Mouse (Mus musculus) cerebellum, postnatal 36 days (tissue): ENCODE data around the gene Smarcad1.
A peak's percentile ranks its signal among the peaks of the same experiment; 100 is the strongest.
"Not testable (repeated sequence)": the region's sequence is repeated elsewhere in the genome, so short reads cannot be mapped to it uniquely, and the experiment has no call there.

ENCODE experiments used
- DNase-seq, 2 experiments: peaks; one replicate each; pipeline ENCODE4 v3.0.0; 2021 to 2022; ENCODE audit warnings: mixed read lengths in 2 of 2

Smarcad1 gene

DNA sequence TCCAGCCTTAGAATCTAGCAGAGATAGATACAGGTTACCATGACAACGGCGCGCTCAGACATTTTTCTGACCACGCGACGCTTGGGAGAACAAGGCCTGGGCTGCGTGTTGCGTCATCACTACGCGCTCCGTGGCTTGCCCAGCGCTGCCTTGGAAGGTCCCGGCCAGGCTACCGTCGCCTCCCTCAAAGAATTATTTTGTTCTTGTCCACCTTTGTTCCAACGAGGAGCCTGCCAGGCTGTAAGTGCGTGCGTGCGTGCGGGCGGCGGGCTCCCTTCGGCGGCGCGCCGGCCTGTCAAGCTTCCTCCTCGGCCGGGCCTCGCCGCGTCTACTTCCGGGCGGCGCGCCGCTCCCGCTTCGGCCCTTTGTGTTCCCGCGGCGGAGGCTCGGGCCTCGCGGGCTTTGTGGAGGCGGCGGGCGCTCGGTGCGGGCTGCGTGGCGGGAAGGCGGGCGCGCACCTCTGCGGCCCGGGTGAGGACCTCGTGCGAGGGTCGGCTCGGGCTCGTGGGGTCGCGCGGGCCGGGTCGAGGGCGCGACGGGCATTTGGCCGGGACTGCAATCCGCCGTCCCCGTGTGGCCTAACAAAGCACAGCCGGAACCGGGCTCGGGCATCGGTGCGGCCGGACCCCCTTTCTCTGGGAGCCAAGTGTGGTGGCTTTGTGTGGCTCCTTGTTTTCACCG, at the start of gene Smarcad1:
TSS of gene Smarcad1 (plus strand) at position 93 of the 681 bp plus-strand sequence.
- DNase-seq: peak; percentile 92 to 95

DNA sequence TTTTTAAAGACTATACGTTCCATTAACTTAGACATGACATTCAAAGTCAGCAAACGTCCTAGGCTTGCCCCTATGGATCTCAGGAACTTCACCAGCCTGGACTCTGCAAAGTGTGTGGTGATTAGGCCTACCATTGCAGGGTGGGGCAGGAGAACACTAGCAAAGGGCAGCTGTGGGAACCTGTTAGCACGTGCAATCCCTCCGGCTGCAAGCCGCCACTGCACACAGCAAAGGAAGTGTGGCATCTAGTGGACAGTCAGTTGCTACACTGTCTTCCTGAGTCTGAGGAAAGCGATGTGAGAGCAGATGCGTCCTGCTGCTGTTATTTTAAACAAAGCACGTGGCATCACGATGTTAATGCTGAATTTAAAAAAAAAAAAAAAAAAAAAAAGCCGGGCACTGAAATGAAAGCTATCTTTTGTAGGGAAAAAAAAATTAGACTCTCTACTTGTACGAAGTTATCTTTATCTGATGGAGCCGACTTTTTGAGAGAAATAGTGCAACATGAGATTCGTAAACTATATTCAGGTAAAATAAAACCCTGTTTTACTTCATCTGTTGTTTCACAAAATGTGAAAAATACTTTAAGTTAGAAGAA, 45.5 kb upstream of the Smarcad1 start:
- DNase-seq: no peak

GRCm38 (mm10) chr6:64997805-64998204, 44.6 kb upstream of the Smarcad1 start:
- no peak for DNase-seq

- DNase-seq: peak; percentile 3
These were observed 41.6 kb upstream of the Smarcad1 start for GRCm38 (mm10) chr6:65000757-65001156.

DNA sequence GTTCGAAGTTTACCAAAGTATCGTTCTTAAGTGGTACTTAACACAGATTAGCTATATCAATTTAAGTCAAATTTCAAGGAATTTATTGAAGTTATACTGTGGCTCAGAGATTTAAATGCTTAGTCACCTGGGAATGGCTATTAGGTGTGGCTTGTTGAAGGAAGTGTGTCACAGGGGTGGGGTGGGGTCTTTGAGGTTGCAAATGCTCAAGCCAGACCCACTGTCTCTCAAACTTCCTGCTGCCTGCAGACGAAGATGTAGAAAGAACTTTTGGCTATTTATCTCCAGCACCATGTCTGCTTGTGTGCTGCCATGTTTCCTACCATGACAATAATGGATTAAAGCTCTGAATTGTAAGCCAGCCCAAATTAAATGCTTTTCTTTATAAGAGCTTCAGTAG, 40.2 kb upstream of the Smarcad1 start:
- DNase-seq: no peak

DNA sequence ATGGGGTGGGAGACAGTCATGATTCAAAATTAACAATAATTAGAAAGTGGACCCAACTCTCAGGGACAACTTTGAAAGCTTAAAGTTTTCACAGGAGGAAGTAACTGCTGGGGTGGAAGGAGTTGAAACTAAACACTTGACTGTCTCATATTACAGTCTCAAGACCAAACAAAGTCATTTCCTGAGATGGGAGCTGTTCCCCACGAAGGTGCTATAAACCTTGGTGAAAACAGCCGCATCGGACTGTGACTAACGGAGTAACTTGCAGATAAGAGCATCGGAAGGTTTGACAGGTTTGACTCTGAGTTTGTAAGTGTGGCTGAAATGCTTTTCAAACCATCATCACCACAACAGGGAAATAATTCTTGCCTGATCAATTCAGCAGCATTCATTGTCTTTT, 33.5 kb upstream of the Smarcad1 start:
- DNase-seq: no peak

- DNase-seq: no peak
These were observed 30.9 kb upstream of the Smarcad1 start for GRCm38 (mm10) chr6:65011444-65011990.

DNA sequence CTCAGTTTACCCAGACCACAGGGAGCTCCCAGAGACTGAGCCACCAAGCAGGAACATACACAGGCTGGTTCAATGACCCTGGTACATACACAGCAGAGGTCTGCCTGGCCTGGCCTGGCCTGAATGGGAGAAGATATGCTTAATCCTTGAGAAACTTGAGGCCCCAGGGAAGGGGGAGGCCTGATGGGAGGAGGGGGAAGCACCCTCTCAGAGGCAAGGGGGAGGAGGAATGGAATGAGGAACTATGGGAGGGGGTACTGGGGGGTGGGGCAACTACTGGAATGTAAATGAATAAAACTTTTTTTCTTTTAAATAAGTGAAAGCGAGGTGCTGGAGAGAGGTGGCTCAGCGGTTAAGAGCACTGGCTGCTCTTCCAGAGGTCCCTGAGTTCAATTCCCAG, 30.2 kb upstream of the Smarcad1 start:
- no peak for DNase-seq

DNA sequence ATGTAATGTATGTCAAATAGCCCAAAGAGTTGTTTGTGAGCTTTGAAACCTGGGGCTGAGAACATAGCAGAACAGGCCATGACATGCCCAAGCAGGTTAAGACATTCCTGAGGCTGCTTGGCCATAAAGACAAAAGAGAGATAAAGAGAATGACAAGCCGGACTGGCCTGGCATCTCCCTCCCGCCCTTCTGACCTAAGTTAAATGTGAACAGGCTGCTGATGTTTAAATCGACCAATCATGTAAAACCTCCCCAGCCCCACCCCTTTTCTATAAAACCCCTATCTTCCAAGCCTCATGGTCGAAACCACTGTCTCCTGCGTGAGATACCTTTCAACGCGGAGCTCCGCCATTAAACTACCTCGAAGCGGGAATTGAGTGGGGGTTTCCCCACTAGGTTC, 24.8 kb upstream of the Smarcad1 start:
- no peak for DNase-seq

- DNase-seq: not testable (repeated sequence)
These were observed 23.4 kb upstream of the Smarcad1 start for GRCm38 (mm10) chr6:65018966-65019365.

GRCm38 (mm10) chr6:65021883-65022282, 20.5 kb upstream of the Smarcad1 start:
- DNase-seq: no peak

DNA sequence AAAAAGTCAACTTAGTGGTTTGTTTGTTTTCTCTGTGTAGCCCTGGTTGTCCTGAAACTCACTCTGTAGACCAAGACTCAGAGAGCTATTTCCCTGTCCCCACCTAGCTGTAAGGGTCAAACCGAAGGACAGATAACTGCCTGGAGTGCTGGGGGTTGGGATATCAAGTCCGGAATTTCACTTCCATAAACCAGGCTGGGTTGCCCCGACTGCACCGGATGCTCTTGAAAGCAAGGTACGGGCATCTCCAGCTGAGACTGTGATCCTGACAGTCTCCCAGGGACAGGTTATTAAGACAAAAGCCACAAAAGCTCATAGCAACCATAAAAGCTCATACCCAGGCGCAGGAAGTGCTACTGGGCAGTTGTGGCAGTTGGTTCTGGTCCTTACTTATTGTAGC, 19.3 kb upstream of the Smarcad1 start:
- DNase-seq: no peak

GRCm38 (mm10) chr6:65024668-65025067, 17.7 kb upstream of the Smarcad1 start:
- no peak for DNase-seq

GRCm38 (mm10) chr6:65025130-65025529, 17.3 kb upstream of the Smarcad1 start:
- DNase-seq: no peak

DNA sequence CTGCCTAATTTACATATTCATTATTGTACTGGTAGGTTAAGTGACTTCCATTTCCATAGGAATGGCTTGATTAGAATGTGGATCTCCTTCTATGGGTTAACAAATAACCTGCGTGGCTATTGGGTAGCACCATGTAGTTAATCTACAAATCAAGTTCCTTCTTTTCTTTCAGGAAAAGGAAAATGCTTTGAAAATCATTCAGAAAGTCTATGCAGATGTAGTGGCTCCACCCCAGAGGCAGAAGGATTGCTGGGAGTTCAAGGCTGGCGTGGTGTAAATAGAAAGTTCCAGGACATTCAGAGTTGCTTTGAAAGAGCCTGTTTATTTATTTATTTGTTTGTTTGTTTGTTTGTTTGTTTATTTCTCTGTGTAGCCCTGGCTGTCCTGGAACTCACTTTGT, 7.7 kb upstream of the Smarcad1 start:
- DNase-seq: no peak

DNA sequence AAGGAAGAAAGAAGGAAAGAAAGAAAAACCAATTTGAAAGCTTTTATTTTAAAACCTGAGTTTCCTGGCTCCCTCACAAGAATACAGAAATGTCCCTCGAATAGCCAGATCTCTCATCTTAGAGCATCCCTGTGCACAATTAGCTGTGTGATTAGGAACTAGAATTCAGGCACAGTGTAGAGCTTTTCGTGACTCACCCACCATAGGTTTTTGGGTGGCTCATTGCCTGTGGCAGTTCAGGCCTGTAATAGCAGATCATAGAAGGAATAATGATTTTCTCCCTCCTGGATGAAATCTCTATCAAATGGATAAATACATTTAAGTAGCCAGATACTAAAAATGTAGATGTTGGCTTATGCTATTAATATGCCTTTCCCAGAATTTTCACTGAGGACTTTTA, 6.9 kb upstream of the Smarcad1 start:
- DNase-seq: no peak

GRCm38 (mm10) chr6:65041932-65042331, 451 bp upstream of the Smarcad1 start:
- DNase-seq: no peak

- DNase-seq: no peak
These were observed 858 bp downstream of the Smarcad1 start for GRCm38 (mm10) chr6:65043241-65043640.

GRCm38 (mm10) chr6:65049100-65049499, 6.7 kb downstream of the Smarcad1 start:
- no peak for DNase-seq

GRCm38 (mm10) chr6:65056620-65057019, 14.2 kb downstream of the Smarcad1 start:
- DNase-seq: no peak

DNA sequence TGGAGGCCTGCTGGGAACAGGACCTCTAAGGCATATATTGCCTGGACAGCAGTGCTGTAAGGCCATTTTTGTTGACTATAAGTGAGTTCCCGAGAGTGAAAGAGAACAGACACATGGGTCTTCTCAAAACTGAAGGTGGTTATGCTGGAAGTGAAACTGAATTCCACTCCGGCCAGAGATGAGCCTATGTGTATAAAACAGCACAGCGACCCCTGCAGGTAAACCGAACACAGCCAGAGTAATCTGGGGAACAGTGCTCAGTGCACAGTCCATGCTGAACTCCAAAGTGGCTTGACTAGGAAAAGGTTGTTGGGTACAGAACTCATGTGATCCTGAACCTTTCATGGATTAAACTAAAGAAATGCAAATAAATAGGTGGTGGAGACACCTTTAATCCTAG, 14.8 kb downstream of the Smarcad1 start:
- DNase-seq: not testable (repeated sequence)

DNA sequence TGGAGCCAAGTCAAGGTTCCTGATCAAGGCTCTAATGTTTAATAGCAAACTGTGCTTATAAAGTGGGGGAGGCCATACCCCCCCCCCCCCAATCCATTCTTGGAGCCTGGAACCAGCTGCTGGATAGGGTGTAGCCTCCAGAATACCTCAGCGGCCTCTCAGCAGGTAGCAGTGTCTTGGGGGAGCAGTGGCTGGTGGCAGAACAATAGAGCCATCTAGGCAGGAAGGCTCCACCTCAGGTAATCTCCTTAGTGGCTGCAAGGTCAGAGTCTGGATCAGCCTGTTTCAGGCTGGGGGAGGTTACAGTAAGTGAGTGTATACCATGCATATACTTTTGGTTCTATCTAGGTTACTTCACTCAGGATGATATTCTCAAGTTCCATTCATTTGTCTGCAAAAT, 18.7 kb downstream of the Smarcad1 start:
- no peak for DNase-seq

- peak in 1 of 2 experiments; percentile 14 for DNase-seq
These were observed 32.8 kb downstream of the Smarcad1 start for GRCm38 (mm10) chr6:65075201-65075600.

GRCm38 (mm10) chr6:65079139-65079538, 36.8 kb downstream of the Smarcad1 start:
- DNase-seq: no peak
